23 mouse cellular contexts compared by ENCODE assay signal in genomic region chrX:169838650-169838971, GRCm38 (mm10). TPM values are rescaled to one million over a fixed set of nuclear protein-coding genes. Genes with fewer than 3 reads are reported as not detected.
DNase-seq lines count a peak whose midpoint lies in the region; ATAC-seq lines count a peak whose summit lies in the region.
"Had no signal": no experiment of that assay in that cellular context is flagged by ENCODE, and none has a peak within 500 bp of the region (broad histone marks: within the 10 kb centered on the region; RNA-seq: fewer than 3 reads in every experiment).

No protein-coding gene starts in this region.

- 0 out of 2 replicates have a peak, but pooled peaks cover 3% of the 10 kb centered on the region for H3K4me1 ChIP-seq in midbrain, embryonic 12.5 days
- no peaks in the 10 kb centered on the region for H3K4me1 ChIP-seq in midbrain, embryonic 15.5 days
- H3K4me1 ChIP-seq in forebrain, embryonic 12.5 days, result peaks cover 8% of the 10 kb centered on the region; the same call in 1 of the 2 replicates
- H3K4me1 ChIP-seq in forebrain, embryonic 15.5 days, result no peaks in the 10 kb centered on the region
- H3K4me1 ChIP-seq: embryonic facial prominence, embryonic 13.5 days; hindbrain, embryonic 15.5 days had no signal

- H3K27me3 ChIP-seq in midbrain, embryonic 12.5 days, result no peaks in the 10 kb centered on the region
- H3K27me3 ChIP-seq in midbrain, embryonic 15.5 days (replicated peaks), result no peaks in the 10 kb centered on the region
- H3K27me3 ChIP-seq in forebrain, embryonic 12.5 days, result no peaks in the 10 kb centered on the region
- H3K27me3 ChIP-seq in forebrain, embryonic 15.5 days, result no peaks in the 10 kb centered on the region
- H3K27me3 ChIP-seq: embryonic facial prominence, embryonic 13.5 days; hindbrain, embryonic 15.5 days had no signal

- no peaks in the 10 kb centered on the region for H3K9me3 ChIP-seq in midbrain, embryonic 12.5 days
- no peaks in the 10 kb centered on the region for H3K9me3 ChIP-seq in midbrain, embryonic 15.5 days
- no peaks in the 10 kb centered on the region for H3K9me3 ChIP-seq in forebrain, embryonic 12.5 days
- H3K9me3 ChIP-seq in forebrain, embryonic 15.5 days, result no peaks in the 10 kb centered on the region
- H3K9me3 ChIP-seq: embryonic facial prominence, embryonic 13.5 days; heart, embryonic 13.5 days; hindbrain, embryonic 15.5 days had no signal

- no peak overlapping the region for H3K4me2 ChIP-seq in midbrain, embryonic 12.5 days (replicated peaks)
- H3K4me2 ChIP-seq in midbrain, embryonic 15.5 days, result no peak overlapping the region
- H3K4me2 ChIP-seq in forebrain, embryonic 12.5 days, result no peak overlapping the region
- H3K4me2 ChIP-seq in forebrain, embryonic 15.5 days (replicated peaks), result no peak overlapping the region
- H3K4me2 ChIP-seq: embryonic facial prominence, embryonic 13.5 days; heart, embryonic 13.5 days; lung, embryonic 14.5 days had no signal

- no peaks in the 10 kb centered on the region for H3K36me3 ChIP-seq in midbrain, embryonic 12.5 days
- H3K36me3 ChIP-seq in midbrain, embryonic 15.5 days (replicated peaks), result no peaks in the 10 kb centered on the region
- H3K36me3 ChIP-seq in forebrain, embryonic 12.5 days (replicated peaks), result no peaks in the 10 kb centered on the region
- H3K36me3 ChIP-seq in forebrain, embryonic 15.5 days, result no peaks in the 10 kb centered on the region
- H3K36me3 ChIP-seq: embryonic facial prominence, embryonic 13.5 days; heart, embryonic 13.5 days; hindbrain, embryonic 15.5 days had no signal

- DNase-seq in left cerebral cortex, adult 11 months (ENCODE audit: low spot score), result no peak
- no peak for DNase-seq in cerebellum, postnatal 25 days
- DNase-seq: adrenal gland, postnatal 25 days; B cell, adult 2 months; cerebellum, adult 11-12 months; cerebellum, adult 9-11 months; gastrocnemius, postnatal 10 days; heart, postnatal 10 days; kidney, adult 18-20 months; kidney, postnatal 36 days; liver; lung, embryonic 14.5 days; thymus, postnatal 4 days had no signal

- H3K4me3 ChIP-seq in midbrain, embryonic 12.5 days, result no peak overlapping the region
- H3K4me3 ChIP-seq in midbrain, embryonic 15.5 days, result no peak overlapping the region
- no peak overlapping the region for H3K4me3 ChIP-seq in forebrain, embryonic 12.5 days (replicated peaks)
- H3K4me3 ChIP-seq in forebrain, embryonic 15.5 days, result no peak overlapping the region
- H3K4me3 ChIP-seq: embryonic facial prominence, embryonic 13.5 days; heart, embryonic 13.5 days; hindbrain, embryonic 15.5 days had no signal

- H3K9ac ChIP-seq in midbrain, embryonic 12.5 days (replicated peaks), result no peak overlapping the region
- H3K9ac ChIP-seq in midbrain, embryonic 15.5 days, result no peak overlapping the region
- H3K9ac ChIP-seq in forebrain, embryonic 12.5 days, result no peak overlapping the region
- no peak overlapping the region for H3K9ac ChIP-seq in forebrain, embryonic 15.5 days (replicated peaks)
- H3K9ac ChIP-seq: embryonic facial prominence, embryonic 13.5 days; heart, embryonic 13.5 days; hindbrain, embryonic 15.5 days; liver, embryonic 14.5 days; lung, embryonic 14.5 days had no signal

- WGBS in midbrain, embryonic 12.5 days, result 77% methylated on average over 2 of the region's 2 CpGs
- WGBS in midbrain, embryonic 15.5 days, result 76% methylated on average over 2 of the region's 2 CpGs
- 64% methylated on average over 2 of the region's 2 CpGs for WGBS in forebrain, embryonic 12.5 days
- WGBS in forebrain, embryonic 15.5 days, result 44% methylated on average over 2 of the region's 2 CpGs

- ATAC-seq in midbrain, embryonic 12.5 days (ENCODE audit: low FRiP score, low read depth), result peak; percentile 23; the same call in 1 of the 2 replicates
- no peak for ATAC-seq in midbrain, embryonic 15.5 days (replicated peaks)
- ATAC-seq in forebrain, embryonic 12.5 days (ENCODE audit: low FRiP score), result peak; percentile 51; the same call in 1 of the 2 replicates
- ATAC-seq in forebrain, embryonic 15.5 days (replicated peaks), result peak; percentile 55

- H3K27ac ChIP-seq in midbrain, embryonic 12.5 days (replicated peaks), result 0 out of 2 replicates have a peak overlapping the region, but pooled peaks have one; percentile 10
- no peak overlapping the region for H3K27ac ChIP-seq in midbrain, embryonic 15.5 days
- peak overlapping the region; percentile 73 for H3K27ac ChIP-seq in forebrain, embryonic 12.5 days
- peak overlapping the region; percentile 52 for H3K27ac ChIP-seq in forebrain, embryonic 15.5 days (replicated peaks)
- H3K27ac ChIP-seq: embryonic facial prominence, embryonic 13.5 days; heart, embryonic 13.5 days; liver, embryonic 14.5 days had no signal

RNA-seq across cellular contexts. Expression of gene 4933400A11Rik, which starts 59.2 kb away (rescaled TPM):
- polyA plus RNA-seq in midbrain, embryonic 12.5 days (2016; fragmentation: Nextera tagmentation; extraction: Ambion mirVana), result not detected in 2 replicates
- not detected in 2 replicates for polyA plus RNA-seq in midbrain, embryonic 15.5 days (2015; fragmentation: Nextera tagmentation; extraction: Ambion mirVana)
- 0.18 TPM in 1 of 2 replicates, not detected in the other for polyA plus RNA-seq in forebrain, embryonic 12.5 days (2016; fragmentation: Nextera tagmentation; extraction: Ambion mirVana)
- not detected in 2 replicates for polyA plus RNA-seq in forebrain, embryonic 15.5 days (2015; fragmentation: Nextera tagmentation; extraction: Ambion mirVana)
- polyA plus RNA-seq: gonadal fat pad, adult 2 months; kidney, embryonic 16.5 days; liver, embryonic 14.5 days had no signal
